Mouse (Mus musculus): ENCODE measurements around the gene Tmem208. TPM values are rescaled to one million over a fixed set of nuclear protein-coding genes. Genes with fewer than 3 reads are reported as not detected.
A peak's percentile ranks its signal among the peaks of the same experiment; 100 is the strongest.
"Not testable (repeated sequence)": the region's sequence is repeated elsewhere in the genome, so short reads cannot be mapped to it uniquely, and the experiment has no call there.

The Tmem208 gene
- 10 to 100 TPM; 41.0 to 41.2 TPM for total RNA-seq (2021)
- long read RNA-seq, transcript Tmem208-205 (6 exons, 801 nt): minor isoform, 6 of 23 reads
- long read RNA-seq, transcript Tmem208-201 (6 exons, 785 nt): major isoform, 12 of 23 reads
- long read RNA-seq, partial matches to known transcripts: 2 of 23 reads
- long read RNA-seq, other reads (novel, unspliced or antisense): 2 of 23 reads

DNA sequence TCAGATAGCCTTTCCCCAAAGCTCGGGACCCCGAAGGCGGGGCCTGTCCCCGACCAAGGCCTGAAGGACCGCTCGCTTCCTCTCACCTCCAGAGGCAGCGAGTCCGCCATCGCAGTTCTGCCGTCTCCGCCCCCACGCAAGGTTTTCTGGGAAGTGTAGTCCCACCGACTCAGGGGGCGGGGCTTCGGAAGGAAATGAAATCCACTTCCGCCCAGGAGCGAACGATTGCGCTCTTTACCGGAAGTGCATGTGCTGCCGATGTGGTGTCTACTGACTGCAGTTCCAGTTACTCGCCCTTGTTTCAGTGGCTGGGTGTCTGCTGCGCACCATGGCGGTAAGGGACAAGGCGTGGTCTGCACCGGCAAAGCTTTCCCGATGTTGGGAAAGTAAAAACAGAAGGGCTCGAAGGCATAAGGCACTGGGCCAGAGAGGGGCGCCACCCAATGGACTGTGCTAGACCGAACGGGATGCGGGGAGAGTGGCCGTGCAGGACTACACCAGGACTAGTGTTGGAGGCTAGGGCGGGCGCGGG is at the start of gene Tmem208, which contains the start of gene Lrrc29:
TSS of gene Tmem208 (plus strand) at position 214 of the 532 bp plus-strand sequence.
TSS of gene Lrrc29 (minus strand) at position 138 of the 532 bp plus-strand sequence.
- peak; percentile 94 to 98 for DNase-seq (ENCODE audit: low spot score in 2 of 2)

DNA sequence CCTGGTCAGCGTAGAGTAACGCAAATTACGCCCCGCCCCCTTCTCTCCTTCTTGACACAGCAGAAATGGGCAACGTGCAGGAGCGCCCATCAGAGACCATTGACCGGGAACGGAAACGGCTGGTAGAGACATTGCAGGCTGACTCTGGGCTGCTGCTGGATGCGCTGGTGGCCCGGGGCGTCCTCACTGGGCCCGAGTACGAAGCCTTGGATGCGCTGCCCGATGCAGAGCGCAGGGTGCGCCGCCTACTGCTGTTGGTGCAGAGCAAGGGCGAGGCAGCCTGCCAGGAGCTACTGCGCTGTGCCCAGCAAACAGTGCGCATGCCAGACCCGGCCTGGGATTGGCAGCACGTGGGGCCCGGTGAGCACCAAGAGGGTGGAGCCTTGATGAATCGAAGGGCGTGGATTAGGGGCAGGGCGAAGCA is 47.2 kb upstream of the Tmem208 start:
- peak; percentile 89 to 94 for DNase-seq (ENCODE audit: low spot score in 2 of 2)

- no peak for DNase-seq (ENCODE audit: low spot score in 2 of 2)
Measured at GRCm38 (mm10) chr8:105280567-105280966, 45.6 kb upstream of the Tmem208 start.

DNA sequence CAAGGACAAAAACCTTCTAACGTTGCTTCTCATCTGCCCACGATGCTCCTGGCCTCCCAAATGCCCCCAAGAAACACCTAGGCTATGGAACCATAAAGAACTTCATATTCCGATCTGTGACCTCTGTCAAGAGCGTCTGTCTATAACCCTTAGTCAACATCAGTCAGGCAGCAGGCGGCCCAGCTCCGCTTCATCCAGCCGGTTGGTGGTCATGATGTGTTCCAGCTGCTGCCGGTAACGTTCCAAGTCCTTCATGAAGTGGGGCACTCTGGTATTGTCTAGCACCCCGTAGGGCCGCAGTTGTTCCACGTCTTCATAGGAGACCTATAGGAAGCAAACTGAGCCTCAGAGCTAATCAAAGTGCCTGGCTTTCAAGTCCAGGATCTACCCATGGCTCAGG is 44.3 kb upstream of the Tmem208 start:
- DNase-seq (ENCODE audit: low spot score in 2 of 2): no peak

GRCm38 (mm10) chr8:105282239-105282638 is 43.9 kb upstream of the Tmem208 start:
- DNase-seq (ENCODE audit: low spot score in 2 of 2): no peak

- peak in 1 of 2 experiments; percentile 51 for DNase-seq (ENCODE audit: low spot score in 2 of 2)
Measured at GRCm38 (mm10) chr8:105283074-105283473, 43.1 kb upstream of the Tmem208 start.

- no peak for DNase-seq (ENCODE audit: low spot score in 2 of 2)
Measured at GRCm38 (mm10) chr8:105285514-105285913, 40.6 kb upstream of the Tmem208 start.

- DNase-seq (ENCODE audit: low spot score in 2 of 2): no peak
Measured at GRCm38 (mm10) chr8:105286907-105287306, 39.2 kb upstream of the Tmem208 start.

DNA sequence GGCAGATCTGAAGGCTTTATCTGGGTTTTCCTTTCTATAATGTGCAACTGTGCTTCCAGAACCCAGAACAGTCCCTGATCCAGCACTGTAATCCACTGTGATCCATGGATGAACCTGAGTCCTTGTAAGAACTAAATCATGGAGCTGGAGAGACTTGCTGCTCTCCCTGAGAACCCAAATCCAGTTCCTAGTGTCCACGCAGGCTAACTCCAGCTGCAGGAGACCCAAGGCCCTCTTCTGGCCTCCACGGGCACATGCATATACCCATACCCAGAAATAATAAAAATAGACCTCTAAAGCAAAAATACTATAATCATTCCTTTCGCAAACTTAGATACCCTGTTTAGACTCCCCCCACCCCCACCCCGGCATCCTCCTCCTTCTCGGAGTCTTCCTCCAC is 37.9 kb upstream of the Tmem208 start:
- DNase-seq (ENCODE audit: low spot score in 2 of 2): no peak

DNA sequence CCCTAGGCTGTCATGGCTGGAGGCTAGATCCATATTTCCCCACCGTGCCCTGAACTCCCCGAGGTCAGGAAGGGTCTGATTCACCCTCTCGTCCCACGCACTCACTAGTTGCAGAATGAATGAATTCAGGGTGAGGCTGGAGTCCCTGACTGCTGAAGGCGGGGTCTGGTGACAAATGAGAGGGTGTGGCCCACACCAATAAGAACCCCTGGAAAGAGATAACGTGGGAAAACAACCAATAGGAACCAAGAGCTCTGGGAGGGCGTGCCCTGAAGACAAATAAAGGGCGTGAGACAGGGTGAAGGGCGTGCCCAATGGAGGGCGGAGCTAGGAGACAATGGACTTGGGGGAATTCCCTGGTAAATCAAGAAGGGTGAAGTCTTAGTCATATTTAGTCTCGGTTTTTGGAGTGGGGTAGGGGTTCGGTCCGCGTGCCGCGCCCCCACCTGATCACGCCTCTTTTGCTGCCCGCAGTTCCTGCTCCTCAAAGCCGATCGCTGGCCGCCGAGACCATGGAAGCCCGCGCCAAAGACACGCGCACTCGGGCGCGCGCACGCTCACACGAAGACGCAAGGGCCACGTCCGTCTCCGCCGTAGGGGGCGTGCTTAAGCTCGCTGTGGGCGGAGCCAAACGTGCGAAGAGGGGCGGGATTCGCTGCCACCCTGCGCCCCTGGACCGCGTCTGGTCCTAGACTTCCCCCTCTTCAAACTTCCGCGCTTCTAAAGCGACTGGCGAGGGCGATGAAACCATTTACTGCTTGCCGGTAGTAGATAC is 37.0 kb upstream of the Tmem208 start:
- peak; percentile 92 to 96 for DNase-seq (ENCODE audit: low spot score in 2 of 2)

DNA sequence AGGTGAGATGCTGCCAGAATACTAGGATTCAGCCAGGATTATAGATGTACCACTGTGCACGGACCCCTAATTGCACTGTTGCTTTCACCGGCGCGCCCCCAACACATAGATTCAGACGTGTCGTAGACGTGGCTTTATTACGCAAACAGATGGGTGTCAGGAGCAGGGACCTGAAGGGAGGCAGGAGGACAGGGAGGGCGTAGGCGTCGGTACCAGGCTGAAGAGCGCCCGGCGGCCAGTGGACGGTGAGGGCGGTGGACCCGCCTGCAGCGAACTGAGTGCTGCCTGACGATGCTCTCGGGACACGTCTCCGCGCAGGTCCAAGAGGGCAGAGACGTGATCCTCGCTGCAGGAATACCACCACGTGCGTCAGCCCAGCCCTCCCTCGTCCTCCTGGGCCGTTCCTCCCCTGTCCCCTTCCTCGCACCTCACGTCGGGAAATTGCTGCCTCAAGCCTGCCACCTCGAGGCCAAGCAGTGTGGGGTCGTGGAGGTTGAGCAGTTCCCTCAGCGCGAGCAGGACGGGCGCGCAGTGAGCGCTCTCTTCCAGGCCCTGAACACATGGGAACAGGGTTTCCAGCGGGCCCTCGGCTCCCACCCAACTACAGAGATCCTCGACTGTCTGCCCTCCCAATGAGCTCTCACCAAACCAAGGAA is 36.2 kb upstream of the Tmem208 start, which contains the start of gene 4931428F04Rik:
TSS of gene 4931428F04Rik (minus strand) at position 60 of the 656 bp plus-strand sequence.
- DNase-seq (ENCODE audit: low spot score in 2 of 2): peak in 1 of 2 experiments; percentile 54

DNA sequence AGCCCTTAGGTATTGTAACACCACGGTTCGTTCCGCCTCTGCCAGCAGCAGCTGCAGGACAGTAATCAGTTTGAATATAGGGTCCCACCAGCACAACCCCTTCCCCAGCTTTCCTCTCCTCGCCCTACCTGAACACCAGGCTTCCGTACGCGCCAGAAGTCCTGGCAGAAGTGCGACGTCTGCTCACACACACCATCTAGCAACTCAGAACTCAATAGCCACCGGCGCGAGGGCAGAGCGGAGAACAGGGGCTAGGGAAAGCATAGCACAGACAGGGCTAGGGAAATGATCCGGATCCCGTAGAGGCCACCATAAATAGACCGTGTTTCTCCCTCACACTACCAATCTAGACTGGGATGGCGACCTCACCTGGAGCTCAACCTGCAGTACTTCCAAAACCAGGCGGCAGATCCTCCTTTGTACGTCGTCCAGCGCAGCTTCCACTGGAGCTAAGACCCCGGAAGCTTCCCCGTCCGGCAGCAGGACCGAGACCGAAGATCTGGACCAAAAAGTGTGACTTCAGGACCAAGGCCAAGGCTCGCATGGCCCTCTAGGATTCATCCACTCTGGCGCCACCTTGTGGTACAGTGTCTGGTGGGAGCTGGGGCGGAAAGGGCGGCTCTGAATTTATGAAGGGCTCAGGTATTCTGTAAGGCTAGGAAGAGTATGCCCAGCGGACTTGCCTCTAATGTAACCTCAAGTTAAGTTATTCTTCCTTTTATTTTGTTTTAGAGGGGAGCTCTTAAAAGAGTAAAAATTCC is 35.4 kb upstream of the Tmem208 start:
- DNase-seq (ENCODE audit: low spot score in 2 of 2): peak; percentile 59 to 79

GRCm38 (mm10) chr8:105291364-105291763 is 34.8 kb upstream of the Tmem208 start:
- DNase-seq (ENCODE audit: low spot score in 2 of 2): not testable (repeated sequence)

GRCm38 (mm10) chr8:105291802-105292201 is 34.4 kb upstream of the Tmem208 start:
- DNase-seq (ENCODE audit: low spot score in 2 of 2): not testable (repeated sequence)

GRCm38 (mm10) chr8:105292471-105292870 is 33.7 kb upstream of the Tmem208 start:
- no peak for DNase-seq (ENCODE audit: low spot score in 2 of 2)

DNA sequence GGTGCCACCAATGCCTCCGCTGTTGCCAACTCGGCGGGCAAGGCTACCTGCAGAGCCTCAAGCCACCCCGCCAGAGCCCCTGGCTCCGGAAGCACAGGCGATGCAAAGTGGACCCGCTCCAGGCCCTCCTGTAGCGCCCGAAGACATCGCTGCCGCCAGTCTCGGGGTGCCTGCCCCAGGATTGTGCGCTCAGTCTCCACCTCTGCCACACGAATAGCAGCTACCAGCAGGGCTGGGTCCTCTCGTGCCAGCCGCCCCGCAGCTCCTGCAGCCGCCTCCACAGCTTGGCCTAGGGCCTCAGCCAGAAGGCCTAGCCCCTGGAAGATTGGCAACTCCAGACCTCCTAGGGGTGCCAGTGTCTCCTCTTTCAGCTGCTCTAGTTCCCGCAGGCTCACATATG is 32.7 kb upstream of the Tmem208 start:
- DNase-seq (ENCODE audit: low spot score in 2 of 2): no peak

DNA sequence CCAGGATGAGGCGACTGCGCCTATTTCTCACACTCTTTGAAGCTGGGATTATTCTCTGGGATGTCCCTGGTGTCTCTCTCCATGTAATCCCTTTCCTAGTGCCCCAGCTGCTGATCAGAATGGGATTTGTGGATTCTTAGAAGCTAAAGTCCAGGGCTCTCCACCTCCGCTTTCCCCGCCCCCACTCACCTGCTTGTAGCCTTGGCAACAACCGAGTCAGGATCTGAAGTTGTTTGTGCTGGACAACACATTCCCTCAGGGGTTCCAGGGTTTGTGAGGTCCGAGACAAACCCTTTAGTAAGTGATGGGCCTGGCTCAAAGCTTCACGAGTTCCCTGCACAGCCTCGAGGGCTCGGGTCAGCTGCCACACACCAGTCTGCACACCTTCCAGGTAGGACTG is 31.4 kb upstream of the Tmem208 start:
- no peak for DNase-seq (ENCODE audit: low spot score in 2 of 2)

- DNase-seq (ENCODE audit: low spot score in 2 of 2): no peak
Measured at GRCm38 (mm10) chr8:105295256-105295655, 30.9 kb upstream of the Tmem208 start.

GRCm38 (mm10) chr8:105295895-105296573 is 30.1 kb upstream of the Tmem208 start, which contains the start of gene Exoc3l:
Gene Exoc3l (minus strand): TSS chr8:105296101.
- DNase-seq (ENCODE audit: low spot score in 2 of 2): no peak

DNA sequence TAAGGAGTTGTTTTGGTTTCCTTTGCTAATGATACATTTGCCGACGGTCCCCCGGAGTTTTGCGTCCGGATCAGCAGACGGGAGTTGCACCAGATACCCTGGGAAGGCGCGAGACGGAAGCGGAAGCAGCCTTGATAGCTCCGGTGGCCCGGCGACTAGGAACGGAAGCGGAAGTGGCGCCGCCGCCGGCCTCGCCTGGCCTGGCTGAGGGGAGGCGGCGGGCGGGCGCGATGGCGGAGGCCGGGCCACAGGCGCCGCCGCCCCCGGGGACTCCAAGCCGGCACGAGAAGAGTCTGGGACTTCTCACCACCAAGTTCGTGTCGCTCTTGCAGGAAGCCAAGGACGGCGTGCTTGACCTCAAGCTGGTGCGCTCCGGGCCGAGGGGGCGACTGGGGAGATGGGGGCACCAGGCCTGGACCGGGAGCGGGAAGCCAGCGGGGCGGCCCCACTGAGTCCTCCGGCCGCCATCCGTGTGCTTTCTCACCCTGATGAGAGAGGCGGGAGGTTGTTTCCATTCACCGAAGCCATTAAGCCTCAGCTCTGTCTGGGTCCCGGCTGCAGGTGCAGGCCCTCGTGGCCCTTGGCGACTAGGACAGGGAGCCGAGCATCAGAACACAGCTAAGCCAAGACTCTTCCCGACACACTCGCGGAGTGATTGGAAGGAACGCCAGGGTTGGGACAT is 28.5 kb upstream of the Tmem208 start, which contains the start of gene E2f4:
TSS of gene E2f4 (plus strand) at position 153 of the 682 bp plus-strand sequence.
- DNase-seq (ENCODE audit: low spot score in 2 of 2): peak; percentile 92 to 95
